Mouse (Mus musculus) midbrain, embryonic 10.5 days (tissue): Measurements from ENCODE around the gene Slc29a3. TPM values are rescaled to one million over a fixed set of nuclear protein-coding genes. Genes with fewer than 3 reads are reported as not detected.
A peak's percentile ranks its signal among the peaks of the same experiment; 100 is the strongest.

Experiments used
- DNase-seq: peaks from one replicate; pipeline ENCODE4 v3.0.0-alpha.2; 2017; ENCODE audit warnings: low spot score
- H3K27ac ChIP-seq: fragments of 300-500 bp; sonication (generic); replicated peaks from 2 replicates; pipeline ENCODE4 v1.5.1; 2016; ENCODE audit warnings: mild to moderate bottlenecking
- H3K27me3 ChIP-seq: fragments of 300-500 bp; sonication (generic); 2 replicates; pipeline ENCODE4 v1.6.1; 2016; ENCODE audit warnings: low read depth, mild to moderate bottlenecking; ENCODE audit not compliant: poor library complexity, severe bottlenecking
- H3K36me3 ChIP-seq: fragments of 300-500 bp; sonication (generic); 2 replicates; pipeline ENCODE4 v1.6.1; 2016; ENCODE audit warnings: mild to moderate bottlenecking, moderate library complexity
- H3K4me1 ChIP-seq: fragments of 300-500 bp; sonication (generic); 2 replicates; pipeline ENCODE4 v1.6.1; 2016
- H3K4me3 ChIP-seq: fragments of 300-500 bp; sonication (generic); 2 replicates; pipeline ENCODE4 v1.5.1; 2016; ENCODE audit warnings: mild to moderate bottlenecking, moderate library complexity
- H3K9me3 ChIP-seq: fragments of 300-500 bp; sonication (generic); replicated peaks from 2 replicates; pipeline ENCODE4 v1.6.1; 2016; ENCODE audit warnings: mild to moderate bottlenecking
- WGBS: fragments of 180-500 bp; shearing (Covaris S2); methylation state at CpG from one replicate; pipeline ENCODE4 v1.1.7; 2016; 5-methylcytosine and 5-hydroxymethylcytosine counted together
- polyA plus RNA-seq: library from polyadenylated mRNA; unstranded; fragments of >200 nt; fragmentation: Nextera tagmentation; extraction: Ambion mirVana; gene quantifications from 2 replicates; pipeline ENCODE4 v1.2.1, GENCODE M21; 2016

Slc29a3 gene
- polyA plus RNA-seq, 1 experiment from 2014 or later: 8.4 TPM

GRCm38 (mm10) chr10:60737169-60737728, 15.3 kb downstream of the Slc29a3 start:
- Histone ChIP-seq H3K4me3 (no peak overlapping the region), H3K9me3 (no peaks in the 10 kb centered on the region), H3K36me3 (peaks cover 4% of the 10 kb centered on the region; the same call in 1 of the 2 replicates), H3K27me3 (peaks cover 31% of the 10 kb centered on the region), H3K4me1 (peaks cover 13% of the 10 kb centered on the region), H3K27ac (no peak overlapping the region)
- no peak for DNase-seq
- WGBS: 68% methylated on average over 11 of the region's 11 CpGs

- WGBS: 100% methylated on average over 1 of the region's 1 CpGs
- peaks cover 4% of the 10 kb centered on the region; the same call in 1 of the 2 replicates for H3K36me3 ChIP-seq
- no peak for DNase-seq
- H3K9me3 ChIP-seq: no peaks in the 10 kb centered on the region
- H3K27me3 ChIP-seq: peaks cover 46% of the 10 kb centered on the region
- no peak overlapping the region for H3K27ac ChIP-seq
- peaks cover 28% of the 10 kb centered on the region for H3K4me1 ChIP-seq
- H3K4me3 ChIP-seq: no peak overlapping the region
These were observed 16.9 kb downstream of the Slc29a3 start for GRCm38 (mm10) chr10:60735737-60736136.

DNA sequence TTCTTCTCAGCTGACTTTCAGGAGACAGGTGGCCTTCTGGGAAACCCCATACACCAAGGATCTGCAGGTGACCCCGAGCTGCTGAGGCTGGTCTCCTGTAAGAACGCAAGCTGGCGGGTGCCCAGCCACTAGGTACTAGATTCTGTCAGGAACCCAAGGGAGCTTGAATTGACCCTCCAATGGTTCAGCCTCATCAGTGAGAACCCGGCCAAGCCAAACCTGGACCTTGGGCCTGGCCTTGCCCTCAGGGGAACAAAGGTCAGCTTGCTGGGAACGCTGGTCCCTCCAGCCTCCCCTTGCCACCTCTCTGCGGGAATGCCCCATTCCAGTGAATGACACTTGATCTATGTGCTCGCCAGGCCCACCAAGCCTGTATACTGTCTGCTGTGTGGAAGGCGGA, 19.1 kb downstream of the Slc29a3 start:
- WGBS: 80% methylated on average over 8 of the region's 8 CpGs
- H3K9me3 ChIP-seq: no peaks in the 10 kb centered on the region
- H3K4me1 ChIP-seq: peaks cover 30% of the 10 kb centered on the region
- DNase-seq: no peak
- H3K27me3 ChIP-seq: peaks cover 69% of the 10 kb centered on the region
- no peak overlapping the region for H3K4me3 ChIP-seq
- H3K36me3 ChIP-seq: peaks cover 4% of the 10 kb centered on the region; the same call in 1 of the 2 replicates
- H3K27ac ChIP-seq: no peak overlapping the region

DNA sequence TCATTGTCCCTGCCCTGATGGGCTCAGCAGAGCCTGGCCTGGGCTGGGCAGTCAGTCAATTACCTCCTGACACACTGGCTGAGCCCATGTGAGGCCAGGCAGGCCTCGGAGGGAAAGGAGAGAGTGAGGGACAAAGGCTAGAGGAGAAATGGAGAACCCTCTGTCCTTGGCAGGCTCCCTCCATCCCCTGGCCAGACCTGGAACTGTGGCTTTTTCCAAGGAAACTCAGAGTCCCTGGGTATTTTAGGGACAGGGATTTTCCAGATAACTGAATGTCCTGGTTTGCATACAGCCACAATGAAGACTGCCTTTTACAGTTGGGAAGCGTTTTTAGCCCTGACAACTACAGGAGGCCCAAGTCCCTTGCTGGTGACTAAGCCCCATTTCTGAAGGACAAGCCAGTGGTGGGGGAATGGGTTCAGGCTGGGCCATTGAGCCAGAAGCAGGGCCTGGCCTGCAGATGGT, 20.2 kb downstream of the Slc29a3 start:
- WGBS: 31% methylated on average over 2 of the region's 2 CpGs
- Histone ChIP-seq H3K9me3 (no peaks in the 10 kb centered on the region), H3K4me3 (no peak overlapping the region), H3K36me3 (peaks cover 4% of the 10 kb centered on the region; the same call in 1 of the 2 replicates), H3K27ac (peak overlapping the region; percentile 69), H3K4me1 (peaks cover 33% of the 10 kb centered on the region), H3K27me3 (peaks cover 77% of the 10 kb centered on the region)
- DNase-seq: no peak

DNA sequence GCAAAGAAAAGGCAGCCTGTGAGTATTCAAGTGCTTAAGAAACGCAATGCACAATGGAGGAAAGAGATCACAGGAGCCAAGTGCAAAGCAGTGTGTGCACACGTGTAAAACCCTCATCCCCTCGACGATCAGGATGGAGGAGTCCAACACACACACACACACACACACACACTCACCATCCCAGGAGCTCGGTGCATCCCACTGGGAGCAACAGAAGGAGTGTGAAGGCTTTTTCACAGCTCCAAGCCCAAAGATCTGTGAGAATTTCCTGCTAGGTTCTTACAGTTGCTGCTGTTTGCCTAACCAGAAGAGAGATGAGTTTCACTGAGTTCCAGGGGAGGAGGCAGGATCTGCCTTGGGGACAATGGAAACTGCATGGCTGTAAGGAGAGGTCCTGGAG, 20.9 kb downstream of the Slc29a3 start:
- Histone ChIP-seq H3K4me3 (no peak overlapping the region), H3K4me1 (peaks cover 33% of the 10 kb centered on the region), H3K36me3 (peaks cover 1% of the 10 kb centered on the region; the same call in 1 of the 2 replicates), H3K27me3 (peaks cover 79% of the 10 kb centered on the region), H3K27ac (peak overlapping the region; percentile 69), H3K9me3 (no peaks in the 10 kb centered on the region)
- WGBS: 15% methylated on average over 5 of the region's 5 CpGs
- DNase-seq: peak; percentile 22

GRCm38 (mm10) chr10:60727301-60727700, 25.3 kb downstream of the Slc29a3 start:
- Histone ChIP-seq H3K27me3 (peaks cover 68% of the 10 kb centered on the region), H3K4me1 (peaks cover 21% of the 10 kb centered on the region), H3K9me3 (no peaks in the 10 kb centered on the region), H3K4me3 (no peak overlapping the region), H3K36me3 (no peaks in the 10 kb centered on the region), H3K27ac (no peak overlapping the region)
- WGBS: 45% methylated on average over 5 of the region's 5 CpGs
- DNase-seq: no peak

DNA sequence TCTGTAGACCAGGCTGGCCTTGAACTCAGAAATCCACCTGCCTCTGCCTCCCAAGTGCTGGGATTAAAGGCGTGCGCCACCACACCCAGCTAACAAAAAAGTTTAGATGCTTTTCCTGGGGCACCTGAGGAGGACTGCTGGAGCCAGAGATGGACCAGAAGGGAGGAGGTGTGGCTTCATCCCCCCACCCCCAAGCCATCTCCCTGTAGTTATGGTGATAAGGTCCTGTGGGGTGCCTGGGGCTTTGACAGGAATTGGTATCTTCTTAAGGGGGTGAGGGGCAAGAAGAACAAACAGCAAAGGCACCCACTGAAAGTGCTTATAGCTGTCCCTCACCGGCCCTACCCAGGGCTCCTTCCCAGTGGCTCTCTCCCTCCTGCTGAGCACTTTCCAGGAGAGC, 25.7 kb downstream of the Slc29a3 start:
- 74% methylated on average over 3 of the region's 3 CpGs for WGBS
- H3K27me3 ChIP-seq: peaks cover 64% of the 10 kb centered on the region
- H3K36me3 ChIP-seq: no peaks in the 10 kb centered on the region
- H3K27ac ChIP-seq: no peak overlapping the region
- H3K9me3 ChIP-seq: no peaks in the 10 kb centered on the region
- DNase-seq: no peak
- no peak overlapping the region for H3K4me3 ChIP-seq
- H3K4me1 ChIP-seq: peaks cover 19% of the 10 kb centered on the region

DNA sequence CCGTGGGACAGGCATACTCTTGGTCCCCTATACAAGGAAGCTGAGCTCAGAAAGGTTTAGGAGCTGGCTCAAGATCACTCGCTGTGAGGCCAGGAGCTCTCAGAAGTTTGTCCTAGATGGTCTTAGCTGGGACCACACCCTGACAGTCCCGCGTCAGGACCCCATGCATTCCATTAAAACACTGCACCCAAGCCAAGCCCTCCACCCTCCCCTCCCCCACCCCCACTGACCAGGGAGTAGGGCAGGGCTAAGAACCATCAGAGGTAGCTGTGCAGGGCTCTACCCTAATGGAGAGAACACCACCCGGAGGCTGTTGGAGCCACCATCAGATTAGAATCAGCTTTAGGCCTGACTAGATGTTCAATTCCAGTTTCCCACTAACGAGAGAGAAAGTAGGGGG, 28.1 kb downstream of the Slc29a3 start:
- 76% methylated on average over 6 of the region's 6 CpGs for WGBS
- H3K4me1 ChIP-seq: peaks cover 16% of the 10 kb centered on the region
- DNase-seq: no peak
- H3K9me3 ChIP-seq: no peaks in the 10 kb centered on the region
- no peaks in the 10 kb centered on the region for H3K36me3 ChIP-seq
- peaks cover 52% of the 10 kb centered on the region for H3K27me3 ChIP-seq
- H3K27ac ChIP-seq: no peak overlapping the region
- no peak overlapping the region for H3K4me3 ChIP-seq

DNA sequence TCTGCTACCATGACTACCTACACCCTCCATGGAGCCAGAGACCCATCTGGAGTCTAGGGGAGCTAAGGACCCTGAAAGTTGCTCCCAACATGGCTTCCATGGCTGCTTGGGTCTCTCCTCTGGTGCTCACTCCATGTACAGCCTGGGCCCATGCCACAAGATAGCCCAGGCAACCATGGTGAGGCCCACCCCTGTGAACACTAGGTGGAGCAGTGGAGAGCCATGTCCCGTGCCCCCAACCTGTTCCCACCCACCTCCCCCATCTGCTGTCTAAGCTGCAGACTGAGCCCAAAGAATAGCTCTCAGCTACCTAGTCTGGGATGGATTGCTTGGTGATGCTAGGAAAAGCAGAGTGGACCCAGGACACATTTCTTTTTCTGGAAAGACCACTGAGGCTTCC, 29.2 kb downstream of the Slc29a3 start:
- Histone ChIP-seq H3K27me3 (peaks cover 40% of the 10 kb centered on the region), H3K4me3 (no peak overlapping the region), H3K9me3 (no peaks in the 10 kb centered on the region), H3K4me1 (peaks cover 16% of the 10 kb centered on the region), H3K36me3 (no peaks in the 10 kb centered on the region), H3K27ac (no peak overlapping the region)
- DNase-seq: no peak
- WGBS: 80% methylated on average over 1 of the region's 1 CpGs

- Histone ChIP-seq H3K4me1 (peaks cover 12% of the 10 kb centered on the region), H3K9me3 (no peaks in the 10 kb centered on the region), H3K36me3 (no peaks in the 10 kb centered on the region), H3K27me3 (peaks cover 27% of the 10 kb centered on the region), H3K4me3 (no peak overlapping the region), H3K27ac (no peak overlapping the region)
- DNase-seq: no peak
- 52% methylated on average over 12 of the region's 12 CpGs for whole genome bisulfite sequencing
These were observed 31.0 kb downstream of the Slc29a3 start for GRCm38 (mm10) chr10:60721640-60722039.

DNA sequence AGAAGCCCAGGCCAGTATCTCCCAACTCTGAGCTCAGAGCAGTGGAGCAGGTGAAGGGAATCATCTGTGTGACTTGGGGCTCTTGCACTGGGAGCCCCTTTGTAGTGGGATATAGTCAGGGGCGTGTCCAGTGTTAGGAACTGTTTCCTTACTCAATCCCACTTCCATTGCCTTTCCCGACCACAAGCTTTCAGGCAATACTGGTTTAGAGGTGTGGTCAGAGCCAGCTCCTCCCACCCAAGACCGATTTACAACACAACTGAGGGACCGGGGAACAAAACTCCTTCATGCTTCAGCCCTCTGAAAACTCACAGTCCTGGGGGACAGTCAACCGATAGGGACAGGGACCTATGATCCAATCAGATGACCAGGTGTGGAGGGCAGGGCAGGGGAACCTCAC, 32.1 kb downstream of the Slc29a3 start:
- H3K36me3 ChIP-seq: peaks cover 12% of the 10 kb centered on the region
- H3K4me3 ChIP-seq: no peak overlapping the region
- H3K4me1 ChIP-seq: peaks cover 12% of the 10 kb centered on the region
- 81% methylated on average over 5 of the region's 5 CpGs for WGBS
- no peak overlapping the region for H3K27ac ChIP-seq
- H3K9me3 ChIP-seq: no peaks in the 10 kb centered on the region; the same call in 1 of the 2 replicates
- H3K27me3 ChIP-seq: peaks cover 17% of the 10 kb centered on the region
- DNase-seq: no peak

DNA sequence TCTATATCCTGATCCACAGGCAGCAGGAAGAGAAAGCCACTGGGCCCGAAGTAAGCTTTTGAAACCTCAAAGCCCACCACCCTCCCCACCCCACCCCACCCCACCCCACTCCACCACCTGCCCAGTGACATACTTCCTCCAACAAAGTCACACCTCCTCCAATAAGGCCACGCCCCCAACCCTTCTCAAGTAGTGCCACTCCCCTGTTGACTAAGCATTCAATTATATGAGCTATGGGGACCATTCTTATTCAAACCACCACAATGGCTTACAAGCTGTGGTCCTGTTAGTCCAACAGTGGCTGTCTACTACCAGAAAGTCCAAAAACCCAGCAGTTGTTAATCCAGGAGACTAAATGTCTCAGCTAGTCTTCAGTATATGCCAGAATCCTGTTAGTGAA, 34.1 kb downstream of the Slc29a3 start:
- Histone ChIP-seq H3K4me1 (peaks cover 12% of the 10 kb centered on the region), H3K27me3 (peaks cover 12% of the 10 kb centered on the region), H3K27ac (no peak overlapping the region), H3K9me3 (peaks cover 9% of the 10 kb centered on the region; the same call in 1 of the 2 replicates), H3K36me3 (peaks cover 27% of the 10 kb centered on the region), H3K4me3 (no peak overlapping the region)
- no peak for DNase-seq
- 100% methylated on average over 2 of the region's 2 CpGs for WGBS

DNA sequence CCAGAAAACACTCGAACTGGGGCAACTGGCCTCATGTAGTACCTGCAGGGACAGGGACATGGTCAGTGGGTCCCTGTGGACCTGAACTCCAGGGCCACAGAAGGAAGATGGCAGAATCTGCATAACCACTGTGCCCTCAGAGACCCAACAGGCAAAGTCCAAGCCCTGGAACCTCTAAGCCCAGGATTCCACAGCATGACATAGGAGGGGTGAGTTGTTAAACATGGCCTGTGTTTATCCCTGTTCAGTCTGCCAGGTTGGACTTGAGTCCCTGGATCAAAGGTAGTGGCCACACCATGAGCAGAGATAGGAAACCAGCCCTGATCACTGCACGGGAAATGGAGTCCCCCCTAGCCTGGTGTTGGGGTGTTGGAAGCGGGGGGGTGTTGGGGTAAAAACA, 36.1 kb downstream of the Slc29a3 start:
- Histone ChIP-seq H3K36me3 (peaks cover 36% of the 10 kb centered on the region), H3K27ac (no peak overlapping the region), H3K4me1 (peaks cover 5% of the 10 kb centered on the region), H3K9me3 (peaks cover 19% of the 10 kb centered on the region; the same call in 1 of the 2 replicates), H3K27me3 (peaks cover 7% of the 10 kb centered on the region), H3K4me3 (no peak overlapping the region)
- WGBS: 93% methylated on average over 3 of the region's 3 CpGs
- no peak for DNase-seq
